Mouse (Mus musculus): ENCODE results near the gene Vps4a. TPM values are rescaled to one million over a fixed set of nuclear protein-coding genes. Genes with fewer than 3 reads are reported as not detected.

Vps4a gene
- polyA plus RNA-seq, 1 experiment from 2014 or later = 85.7 TPM

Other genes with a start within 250 kb of the Vps4a start
- 0.04 and 0.13 TPM in 2 replicates for gene Has3, start 161.0 kb upstream of the Vps4a start, polyA plus RNA-seq (2016; fragmentation: Nextera tagmentation; extraction: Ambion mirVana)
- 58.3 and 85.0 TPM in 2 replicates for gene Utp4, start 137.6 kb upstream of the Vps4a start, polyA plus RNA-seq (2016; fragmentation: Nextera tagmentation; extraction: Ambion mirVana)
- 9.2 and 9.7 TPM in 2 replicates for gene Sntb2, start 95.5 kb upstream of the Vps4a start, polyA plus RNA-seq (2016; fragmentation: Nextera tagmentation; extraction: Ambion mirVana)
- 50.7 and 58.1 TPM in 2 replicates for gene Pdf, start 17.4 kb downstream of the Vps4a start, polyA plus RNA-seq (2016; fragmentation: Nextera tagmentation; extraction: Ambion mirVana)
- gene Cog8, start 25.5 kb downstream of the Vps4a start, polyA plus RNA-seq (2016; fragmentation: Nextera tagmentation; extraction: Ambion mirVana) = 39.2 and 43.5 TPM in 2 replicates
- gene Nip7, start 25.7 kb downstream of the Vps4a start, polyA plus RNA-seq (2016; fragmentation: Nextera tagmentation; extraction: Ambion mirVana) = 96.4 and 114 TPM in 2 replicates
- gene Tmed6, start 34.4 kb downstream of the Vps4a start, polyA plus RNA-seq (2016; fragmentation: Nextera tagmentation; extraction: Ambion mirVana) = not detected in 2 replicates
- gene Terf2, start 65.3 kb downstream of the Vps4a start, polyA plus RNA-seq (2016; fragmentation: Nextera tagmentation; extraction: Ambion mirVana) = 17.6 and 18.5 TPM in 2 replicates
- gene Cyb5b, start 119.4 kb downstream of the Vps4a start, polyA plus RNA-seq (2016; fragmentation: Nextera tagmentation; extraction: Ambion mirVana) = 138 and 157 TPM in 2 replicates

Measured in hindbrain, embryonic 10.5 days (tissue).